Mouse (Mus musculus): ENCODE data around the gene Angpt4.

DNA sequence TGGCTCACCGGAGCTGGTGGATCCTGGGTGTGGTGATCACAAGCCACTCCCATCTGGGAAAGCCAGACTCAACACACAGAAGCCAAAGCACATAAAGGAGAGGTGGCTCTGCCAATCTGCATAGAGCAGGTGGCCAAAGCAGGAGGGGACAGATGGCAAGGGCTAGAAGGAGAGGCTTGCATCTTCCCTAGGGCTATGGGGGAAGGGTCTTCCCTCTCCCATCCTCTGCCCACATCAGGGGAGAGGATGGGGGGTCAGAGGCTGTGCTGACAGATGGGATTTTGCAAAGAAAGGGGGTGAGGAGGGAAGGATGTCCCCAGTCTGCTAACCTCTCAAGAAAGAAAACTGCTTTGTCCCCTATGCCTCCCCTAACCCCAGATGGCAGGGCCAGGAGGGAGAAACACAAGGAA, 80.0 kb downstream of the Angpt4 start:
- no peak for TF ChIP-seq CTCF (IDR thresholded peaks at IDR 0.05; ENCODE audit: low read depth)
- TF ChIP-seq EP300 (IDR thresholded peaks at IDR 0.05; ENCODE audit: low read depth): no peak

Data from heart, postnatal 0 days (tissue).